Mouse (Mus musculus) olfactory bulb, adult 2 months (tissue): ENCODE results near the gene Rptor.

ENCODE experiments used
- CTCF ChIP-seq: fragments of 200-500 bp; IDR thresholded peaks from 2 replicates; pipeline ENCODE4 v1.5.1; 2012; ENCODE audit warnings: low read depth, mild to moderate bottlenecking, low read length, moderate library complexity; ENCODE audit not compliant: insufficient read depth
- POLR2A ChIP-seq: fragments of 200-500 bp; IDR thresholded peaks from 2 replicates; pipeline ENCODE4 v1.6.1; 2012; ENCODE audit warnings: mild to moderate bottlenecking, low read depth, low read length, moderate library complexity; ENCODE audit not compliant: insufficient read depth

DNA sequence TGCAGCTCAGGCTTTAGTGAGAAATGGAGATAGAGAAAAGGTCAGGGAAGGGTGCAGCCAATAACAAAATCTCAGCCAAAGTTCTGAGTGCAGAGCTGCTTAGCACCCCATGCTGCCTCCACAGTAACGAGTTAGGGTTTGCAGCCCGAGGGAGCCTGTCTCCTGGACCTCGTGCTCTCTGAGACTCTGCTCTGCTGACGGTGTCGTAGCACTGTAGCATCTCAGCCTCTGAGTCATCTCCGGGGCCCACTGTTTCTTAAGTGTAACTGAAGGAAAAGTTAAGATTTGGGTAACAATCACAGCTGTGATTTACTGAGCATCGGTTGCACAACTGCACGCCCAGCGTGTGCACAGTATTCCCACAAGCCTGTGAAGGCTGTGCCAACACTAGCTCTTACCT lies 160.2 kb downstream of the Rptor start:
- no peak for TF ChIP-seq CTCF
- TF ChIP-seq POLR2A = no peak
